Mouse (Mus musculus) embryo, embryonic 11.5 days (tissue): Measurements from ENCODE around the gene Nr1h3.
A peak's percentile ranks its signal among the peaks of the same experiment; 100 is the strongest.
"Not testable (repeated sequence)": the region's sequence is repeated elsewhere in the genome, so short reads cannot be mapped to it uniquely, and the experiment has no call there.

Source experiments
- DNase-seq: peaks from one replicate; pipeline ENCODE4 v3.0.0-alpha.2; 2012; ENCODE audit warnings: low read depth, low spot score

The Nr1h3 gene

GRCm38 (mm10) chr2:91202222-91202971, at the start of gene Nr1h3, which contains the start of gene Acp2:
Gene Nr1h3 (minus strand): TSS chr2:91202834.
Gene Acp2 (plus strand): TSS chr2:91202885.
- peak; percentile 91 for DNase-seq

- no peak for DNase-seq
Measured at GRCm38 (mm10) chr2:91252001-91252400, 49.4 kb upstream of the Nr1h3 start.

- no peak for DNase-seq
Measured at GRCm38 (mm10) chr2:91248366-91248765, 45.7 kb upstream of the Nr1h3 start.

- DNase-seq: no peak
Measured at GRCm38 (mm10) chr2:91244557-91245228, 42.1 kb upstream of the Nr1h3 start.

GRCm38 (mm10) chr2:91243416-91243815, 40.8 kb upstream of the Nr1h3 start:
- DNase-seq: no peak

GRCm38 (mm10) chr2:91242547-91242946, 39.9 kb upstream of the Nr1h3 start:
- no peak for DNase-seq

GRCm38 (mm10) chr2:91237511-91238080, 35.0 kb upstream of the Nr1h3 start:
- not testable (repeated sequence) for DNase-seq

- peak; percentile 90 for DNase-seq
Measured at GRCm38 (mm10) chr2:91236601-91237510, 34.2 kb upstream of the Nr1h3 start, which contains the start of gene Ddb2. Gene Ddb2 (minus strand): TSS chr2:91236982.

GRCm38 (mm10) chr2:91229735-91230134, 27.1 kb upstream of the Nr1h3 start:
- DNase-seq: no peak

- no peak for DNase-seq
Measured at GRCm38 (mm10) chr2:91223614-91224013, 21.0 kb upstream of the Nr1h3 start.

GRCm38 (mm10) chr2:91220501-91220900, 17.9 kb upstream of the Nr1h3 start:
- DNase-seq: no peak

- DNase-seq: no peak
Measured at GRCm38 (mm10) chr2:91217032-91217431, 14.4 kb upstream of the Nr1h3 start.

- DNase-seq: no peak
Measured at GRCm38 (mm10) chr2:91213311-91213710, 10.7 kb upstream of the Nr1h3 start.

- no peak for DNase-seq
Measured at GRCm38 (mm10) chr2:91206254-91206775, 3.7 kb upstream of the Nr1h3 start.

GRCm38 (mm10) chr2:91202972-91203656, 480 bp upstream of the Nr1h3 start:
- no peak for DNase-seq

GRCm38 (mm10) chr2:91198888-91199287, 3.7 kb downstream of the Nr1h3 start:
- no peak for DNase-seq

GRCm38 (mm10) chr2:91196577-91197001, 6.0 kb downstream of the Nr1h3 start:
- no peak for DNase-seq

- DNase-seq: peak; percentile 44
Measured at GRCm38 (mm10) chr2:91194624-91195332, 7.9 kb downstream of the Nr1h3 start.

- DNase-seq: no peak
Measured at GRCm38 (mm10) chr2:91190501-91190900, 12.1 kb downstream of the Nr1h3 start.

- no peak for DNase-seq
Measured at GRCm38 (mm10) chr2:91187431-91187830, 15.2 kb downstream of the Nr1h3 start.
